Mouse (Mus musculus) neural tube, embryonic 12.5 days (tissue): ENCODE data around the gene Neurl1b. TPM values are rescaled to one million over a fixed set of nuclear protein-coding genes. Genes with fewer than 3 reads are reported as not detected.

Experiments
- ATAC-seq: fragments of 200-750 bp; cut with Nextera tagmentation; 2 replicates; pipeline ENCODE4 v1.8.0; 2017; ENCODE audit warnings: low read depth, mild to moderate bottlenecking, moderate TSS enrichment, moderate library complexity; ENCODE audit not compliant: low FRiP score
- H3K27ac ChIP-seq: fragments of 300-500 bp; sonication (generic); 2 replicates; pipeline ENCODE4 v1.5.1; 2016
- H3K27me3 ChIP-seq: fragments of 300-500 bp; sonication (generic); replicated peaks from 2 replicates; pipeline ENCODE4 v1.6.1; 2016; ENCODE audit warnings: mild to moderate bottlenecking
- H3K36me3 ChIP-seq: fragments of 300-500 bp; sonication (generic); 2 replicates; pipeline ENCODE4 v1.6.1; 2016; ENCODE audit warnings: mild to moderate bottlenecking
- H3K4me1 ChIP-seq: fragments of 300-500 bp; sonication (generic); 2 replicates; pipeline ENCODE4 v1.6.1; 2016
- H3K4me2 ChIP-seq: fragments of 300-500 bp; sonication (generic); replicated peaks from 2 replicates; pipeline ENCODE4 v1.6.1; 2016; ENCODE audit warnings: mild to moderate bottlenecking
- H3K4me3 ChIP-seq: fragments of 300-500 bp; sonication (generic); 2 replicates; pipeline ENCODE4 v1.5.1; 2016
- H3K9ac ChIP-seq: fragments of 300-500 bp; sonication (generic); 2 replicates; pipeline ENCODE4 v1.6.1; 2016; ENCODE audit warnings: mild to moderate bottlenecking
- H3K9me3 ChIP-seq: fragments of 300-500 bp; sonication (generic); 2 replicates; pipeline ENCODE4 v1.6.1; 2016; ENCODE audit warnings: mild to moderate bottlenecking
- WGBS: fragments of 180-500 bp; shearing (Covaris S2); methylation state at CpG from one replicate; pipeline ENCODE4 v1.1.7; 2016; 5-methylcytosine and 5-hydroxymethylcytosine counted together
- polyA plus RNA-seq: library from polyadenylated mRNA; unstranded; fragments of >200 nt; fragmentation: Nextera tagmentation; extraction: Ambion mirVana; gene quantifications from 2 replicates; pipeline ENCODE4 v1.2.1, GENCODE M21; 2016

The Neurl1b gene
- polyA plus RNA-seq, 1 experiment from 2014 or later = 0.58 TPM

DNA sequence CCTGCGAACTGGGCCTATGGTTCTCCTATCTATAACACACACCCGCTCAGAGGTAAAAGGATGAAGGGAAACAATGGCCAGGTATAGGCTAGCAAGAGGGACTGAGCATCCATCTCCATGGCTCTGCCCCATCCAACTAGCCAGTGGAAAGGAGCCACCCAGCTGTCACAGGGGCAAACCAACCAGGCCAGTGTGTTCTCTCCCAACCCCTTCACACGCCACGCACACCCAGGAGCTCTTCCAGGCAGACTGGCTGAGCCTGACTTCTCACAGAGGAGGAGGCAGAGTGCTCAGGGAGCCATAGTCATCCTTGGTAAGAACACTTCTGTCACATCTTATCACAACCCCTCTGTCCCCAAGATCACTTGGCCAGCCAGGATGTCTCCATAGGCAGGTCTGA lies 73.3 kb downstream of the Neurl1b start:
- WGBS = 94% methylated on average over 4 of the region's 4 CpGs

DNA sequence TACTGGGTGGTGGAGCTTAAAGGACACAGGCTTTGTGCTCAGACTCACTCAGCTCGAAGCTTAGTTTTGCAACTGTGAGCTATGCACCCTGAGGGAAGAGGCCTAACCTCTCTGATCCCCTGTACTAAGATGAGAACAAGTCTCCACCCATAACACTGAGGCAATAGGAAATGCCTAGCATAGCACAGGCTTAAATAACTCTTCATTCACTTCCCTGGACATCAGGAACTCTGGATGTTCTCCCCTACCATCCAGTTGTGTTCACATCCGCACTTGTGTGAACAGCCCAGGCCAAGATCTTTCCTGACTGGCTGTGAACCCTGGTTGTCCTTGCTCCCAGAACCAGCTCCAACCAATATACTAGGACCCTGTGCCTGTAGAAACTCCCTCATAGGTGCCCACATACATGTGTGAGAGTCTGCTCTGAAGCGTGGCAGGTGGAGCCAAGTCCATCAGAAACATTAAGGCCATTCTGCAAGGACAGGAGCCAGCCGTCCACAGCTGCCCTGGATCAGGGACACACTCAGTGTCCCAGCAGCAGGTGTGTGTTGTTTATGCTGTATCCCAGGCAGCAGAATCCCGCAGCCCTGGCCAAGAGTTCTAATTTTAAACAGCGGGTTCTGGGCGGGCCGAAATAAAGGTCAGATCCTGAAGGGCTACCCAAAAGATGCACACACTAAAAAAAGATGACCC lies 74.2 kb downstream of the Neurl1b start:
- Histone ChIP-seq H3K27me3 (no peaks in the 10 kb centered on the region), H3K9ac (no peak overlapping the region), H3K27ac (no peak overlapping the region), H3K4me3 (no peak overlapping the region), H3K4me2 (no peak overlapping the region), H3K36me3 (no peaks in the 10 kb centered on the region), H3K9me3 (peaks cover 6% of the 10 kb centered on the region; the same call in 1 of the 2 replicates), H3K4me1 (no peaks in the 10 kb centered on the region)
- no peak for ATAC-seq
- WGBS = 87% methylated on average over 8 of the region's 8 CpGs

More for the DNA sequence above, 73.3 kb downstream of the Neurl1b start:
- H3K36me3 ChIP-seq = no peaks in the 10 kb centered on the region
- no peak overlapping the region for H3K9ac ChIP-seq
- no peaks in the 10 kb centered on the region for H3K27me3 ChIP-seq
- no peak overlapping the region for H3K27ac ChIP-seq
- H3K4me1 ChIP-seq = no peaks in the 10 kb centered on the region
- no peak for ATAC-seq
- H3K4me2 ChIP-seq = no peak overlapping the region
- H3K9me3 ChIP-seq = no peaks in the 10 kb centered on the region
- H3K4me3 ChIP-seq = no peak overlapping the region

DNA sequence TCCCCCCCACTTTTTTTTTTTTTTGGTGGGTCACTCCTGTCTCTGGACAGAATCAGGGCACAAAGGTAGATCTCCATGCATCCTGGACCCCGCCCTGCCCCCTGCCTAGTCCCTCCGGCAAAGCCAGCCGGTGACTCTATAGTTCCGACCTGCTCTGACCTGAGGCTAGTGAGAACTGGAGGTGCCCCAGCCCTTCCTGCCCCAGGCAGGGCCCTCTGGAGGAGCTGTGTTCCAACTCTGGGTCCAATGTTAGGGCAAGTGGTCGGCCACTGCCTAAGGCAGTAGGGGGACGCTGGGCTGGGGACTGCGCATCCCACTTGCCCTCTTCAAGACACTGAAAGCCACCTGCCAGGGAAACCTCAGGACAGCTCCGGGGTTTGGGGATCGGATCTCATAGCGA lies 75.4 kb downstream of the Neurl1b start:
- Histone ChIP-seq H3K4me3 (no peak overlapping the region), H3K27ac (no peak overlapping the region), H3K4me2 (no peak overlapping the region), H3K9me3 (peaks cover 6% of the 10 kb centered on the region; the same call in 1 of the 2 replicates), H3K9ac (no peak overlapping the region), H3K27me3 (no peaks in the 10 kb centered on the region), H3K4me1 (no peaks in the 10 kb centered on the region), H3K36me3 (no peaks in the 10 kb centered on the region)
- no peak for ATAC-seq
- WGBS = 93% methylated on average over 10 of the region's 10 CpGs

DNA sequence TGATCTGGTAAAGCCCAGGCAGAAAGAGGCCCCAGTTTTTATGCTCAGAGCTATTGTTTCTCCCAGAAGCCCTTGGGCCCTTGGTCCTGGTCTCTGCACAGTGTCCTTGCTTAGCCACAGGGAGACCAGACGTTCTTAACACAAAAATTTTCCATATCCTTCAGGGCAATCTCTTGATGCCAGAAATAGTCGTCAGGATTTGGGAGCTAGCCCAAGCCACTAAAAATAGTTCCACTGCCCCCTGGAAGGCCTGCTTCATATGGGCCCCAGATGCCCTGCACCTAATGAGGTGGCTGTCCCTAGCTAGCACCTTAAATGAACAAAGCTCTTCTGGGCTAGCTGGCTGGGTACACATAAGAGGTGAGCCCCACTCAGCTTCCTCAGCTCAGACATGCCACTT lies 76.3 kb downstream of the Neurl1b start:
- H3K9me3 ChIP-seq = peaks cover 6% of the 10 kb centered on the region; the same call in 1 of the 2 replicates
- no peak overlapping the region for H3K4me3 ChIP-seq
- H3K27me3 ChIP-seq = no peaks in the 10 kb centered on the region
- no peak for ATAC-seq
- H3K9ac ChIP-seq = no peak overlapping the region
- H3K4me1 ChIP-seq = no peaks in the 10 kb centered on the region
- no peak overlapping the region for H3K27ac ChIP-seq
- 87% methylated on average over 2 of the region's 2 CpGs for WGBS
- H3K36me3 ChIP-seq = no peaks in the 10 kb centered on the region
- no peak overlapping the region for H3K4me2 ChIP-seq

DNA sequence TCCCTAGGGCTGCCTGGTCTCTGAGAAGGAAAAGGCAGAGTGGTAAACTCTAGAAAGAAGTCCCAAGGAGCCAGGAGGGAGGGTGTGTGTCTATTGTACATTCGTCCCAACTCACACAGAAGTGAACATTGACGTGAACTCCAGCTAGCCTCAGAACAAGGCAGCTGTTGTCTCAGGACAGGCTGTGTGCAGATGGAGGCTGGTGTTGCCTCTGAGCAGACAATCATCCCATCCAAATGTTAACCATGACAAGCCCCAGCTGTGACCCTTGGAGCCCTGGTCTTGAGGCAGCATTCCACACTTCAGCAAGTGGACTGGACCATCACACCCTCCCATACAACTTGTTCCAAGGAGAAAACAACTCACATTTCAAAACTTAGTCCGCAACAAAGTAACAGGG lies 77.6 kb downstream of the Neurl1b start:
- no peaks in the 10 kb centered on the region for H3K27me3 ChIP-seq
- H3K4me3 ChIP-seq = no peak overlapping the region
- H3K4me1 ChIP-seq = no peaks in the 10 kb centered on the region
- ATAC-seq = no peak
- no peak overlapping the region for H3K27ac ChIP-seq
- no peak overlapping the region for H3K9ac ChIP-seq
- H3K4me2 ChIP-seq = no peak overlapping the region
- WGBS = 87% methylated on average over 3 of the region's 3 CpGs
- H3K36me3 ChIP-seq = no peaks in the 10 kb centered on the region
- peaks cover 6% of the 10 kb centered on the region; the same call in 1 of the 2 replicates for H3K9me3 ChIP-seq

DNA sequence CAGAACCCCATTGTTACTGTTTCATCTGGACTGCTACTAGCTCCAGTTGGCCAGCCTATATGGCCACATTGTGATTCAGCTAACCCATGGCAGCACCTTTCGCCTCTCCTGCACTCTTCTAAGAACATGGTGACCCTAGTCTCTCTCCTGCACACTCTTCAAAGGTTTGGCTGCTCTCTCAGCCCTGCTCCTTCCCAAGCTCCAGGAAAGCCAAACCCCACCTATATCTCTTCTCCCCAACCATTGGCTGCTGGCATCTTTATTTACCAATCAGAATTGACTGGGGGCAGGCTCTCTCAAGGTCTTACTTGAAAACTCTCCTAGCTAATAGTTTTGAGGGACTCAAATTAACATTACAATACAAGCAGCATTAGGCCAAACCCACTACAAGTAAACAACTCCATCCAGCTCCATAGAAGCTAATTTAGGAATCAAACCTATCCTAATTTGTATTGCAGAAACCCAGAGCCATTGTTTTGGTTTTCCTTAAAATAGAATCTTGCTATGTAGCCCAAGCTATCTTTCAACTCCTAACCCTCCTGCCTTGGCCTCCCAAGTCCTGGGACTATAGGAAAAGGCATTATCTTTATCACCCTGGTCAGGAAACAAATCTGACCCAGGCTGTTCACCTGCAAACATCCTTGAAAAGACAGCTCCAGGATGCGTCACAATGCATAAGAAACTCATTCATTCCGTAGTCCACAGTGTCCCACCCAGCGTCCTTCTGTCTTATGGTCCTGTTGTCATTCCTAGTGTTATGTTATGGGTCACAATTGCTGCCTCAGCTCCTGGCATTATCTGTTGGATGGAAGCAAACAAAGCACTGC lies 80.2 kb downstream of the Neurl1b start:
- 82% methylated on average over 4 of the region's 4 CpGs for WGBS
- Histone ChIP-seq H3K4me3 (no peak overlapping the region), H3K4me2 (no peak overlapping the region), H3K27ac (no peak overlapping the region), H3K27me3 (no peaks in the 10 kb centered on the region), H3K36me3 (no peaks in the 10 kb centered on the region), H3K4me1 (no peaks in the 10 kb centered on the region), H3K9ac (no peak overlapping the region), H3K9me3 (peaks cover 6% of the 10 kb centered on the region; the same call in 1 of the 2 replicates)
- ATAC-seq = no peak

Other genes with a start within 250 kb of the Neurl1b start
- 0.15 and 0.60 TPM in 2 replicates for gene Pdia2, start 215.7 kb upstream of the Neurl1b start, polyA plus RNA-seq
- gene Rgs11, start 211.9 kb upstream of the Neurl1b start, polyA plus RNA-seq = 6.0 and 6.3 TPM in 2 replicates
- gene Arhgdig, start 207.0 kb upstream of the Neurl1b start, polyA plus RNA-seq = 37.6 and 45.2 TPM in 2 replicates
- gene Fam234a, start 170.6 kb upstream of the Neurl1b start, polyA plus RNA-seq = 28.6 and 29.9 TPM in 2 replicates
- 141 and 146 TPM in 2 replicates for gene Luc7l, start 161.9 kb upstream of the Neurl1b start, polyA plus RNA-seq
- gene Ergic1, start 146.7 kb downstream of the Neurl1b start, polyA plus RNA-seq = 85.1 and 86.8 TPM in 2 replicates
- gene Dusp1, start 147.3 kb downstream of the Neurl1b start, polyA plus RNA-seq = 33.6 and 36.8 TPM in 2 replicates
- gene Atp6v0e, start 248.4 kb downstream of the Neurl1b start, polyA plus RNA-seq = 109 and 112 TPM in 2 replicates